Mouse (Mus musculus) liver, embryonic 13.5 days (tissue): ENCODE data around the gene Slc17a8. TPM values are rescaled to one million over a fixed set of nuclear protein-coding genes. Genes with fewer than 3 reads are reported as not detected.
"Not testable (repeated sequence)": the region's sequence is repeated elsewhere in the genome, so short reads cannot be mapped to it uniquely, and the experiment has no call there.

Source experiments
- ATAC-seq: fragments of 200-750 bp; cut with Nextera tagmentation; 2 replicates; pipeline ENCODE4 v1.8.0; 2017; ENCODE audit warnings: low read depth, mild to moderate bottlenecking, moderate number of reproducible peaks, moderate library complexity
- DNase-seq: peaks from one replicate; pipeline ENCODE4 v3.0.0; 2022
- H3K27ac ChIP-seq: fragments of 300-500 bp; sonication (generic); 2 replicates; pipeline ENCODE4 v1.5.1; 2015; ENCODE audit warnings: moderate library complexity, mild to moderate bottlenecking, inconsistent platforms
- H3K27me3 ChIP-seq: fragments of 300-500 bp; sonication (generic); 2 replicates; pipeline ENCODE4 v1.6.1; 2015; ENCODE audit warnings: mild to moderate bottlenecking, inconsistent platforms
- H3K36me3 ChIP-seq: fragments of 300-500 bp; sonication (generic); 2 replicates; pipeline ENCODE4 v1.6.1; 2015; ENCODE audit warnings: mild to moderate bottlenecking, inconsistent platforms
- H3K4me1 ChIP-seq: fragments of 300-500 bp; sonication (generic); replicated peaks from 2 replicates; pipeline ENCODE4 v1.6.1; 2015; ENCODE audit warnings: inconsistent platforms
- H3K4me2 ChIP-seq: fragments of 300-500 bp; sonication (generic); 2 replicates; pipeline ENCODE4 v1.6.1; 2015; ENCODE audit warnings: inconsistent platforms, mild to moderate bottlenecking, moderate library complexity
- H3K4me3 ChIP-seq: fragments of 300-500 bp; sonication (generic); replicated peaks from 2 replicates; pipeline ENCODE4 v1.5.1; 2015; ENCODE audit warnings: mild to moderate bottlenecking, inconsistent platforms
- H3K9ac ChIP-seq: fragments of 300-500 bp; sonication (generic); 2 replicates; pipeline ENCODE4 v1.6.1; 2015; ENCODE audit warnings: mild to moderate bottlenecking, inconsistent platforms
- H3K9me3 ChIP-seq: fragments of 300-500 bp; sonication (generic); replicated peaks from 2 replicates; pipeline ENCODE4 v1.6.1; 2016; ENCODE audit warnings: inconsistent platforms
- WGBS: fragments of 180-500 bp; shearing (Covaris S2); methylation state at CpG from one replicate; pipeline ENCODE4 v1.1.7; 2015; ENCODE audit not compliant: insufficient replicate concordance; 5-methylcytosine and 5-hydroxymethylcytosine counted together
- polyA plus RNA-seq: library from polyadenylated mRNA; unstranded; fragments of >200 nt; fragmentation: Nextera tagmentation; extraction: Ambion mirVana; gene quantifications from 2 replicates; pipeline ENCODE4 v1.2.1, GENCODE M21; 2015

Slc17a8 gene
- polyA plus RNA-seq, 1 experiment from 2014 or later = 0.03 TPM

DNA sequence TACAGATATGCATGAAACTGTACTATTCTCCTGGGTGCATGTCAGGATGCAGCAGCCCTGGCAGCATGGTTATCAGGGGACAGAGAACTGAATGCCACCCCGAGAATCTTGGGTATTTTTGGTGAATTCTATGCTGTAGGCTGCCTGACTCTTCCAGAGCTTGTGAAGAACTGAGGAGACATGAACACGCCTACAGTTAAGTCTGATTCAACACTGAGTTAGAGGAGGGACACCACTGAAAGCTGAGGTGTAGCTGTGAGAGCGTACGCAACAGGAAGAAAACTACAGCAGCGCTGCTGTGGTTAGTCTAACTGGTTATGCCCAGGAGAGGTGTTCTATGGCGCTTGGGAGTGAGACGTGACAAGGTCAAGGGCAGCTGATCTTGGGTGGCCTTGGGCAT is 67.2 kb downstream of the Slc17a8 start:
- not testable (repeated sequence) for H3K36me3 ChIP-seq, H3K4me3 ChIP-seq, H3K4me2 ChIP-seq, ATAC-seq, H3K4me1 ChIP-seq, H3K27me3 ChIP-seq, H3K27ac ChIP-seq, DNase-seq, H3K9me3 ChIP-seq, H3K9ac ChIP-seq
- WGBS = 75% methylated on average over 7 of the region's 7 CpGs

DNA sequence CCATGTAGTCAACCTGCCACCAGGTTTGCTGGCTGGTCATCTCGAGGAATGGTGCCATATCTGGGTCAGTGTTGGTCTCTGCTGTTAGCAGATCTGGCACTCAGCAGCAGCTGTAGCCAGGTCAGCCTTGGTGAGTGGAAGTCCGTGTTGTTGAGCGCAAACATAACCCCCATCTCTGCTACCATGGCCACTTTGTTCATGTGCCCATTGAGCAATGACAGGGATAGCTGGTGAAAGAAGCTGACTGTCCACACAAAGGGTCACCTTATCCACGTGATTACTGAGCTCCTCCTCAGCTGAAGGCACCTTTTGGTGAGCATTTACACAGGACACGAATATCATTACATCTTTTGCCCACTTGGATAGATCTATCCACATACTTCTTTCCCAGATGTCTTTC is 68.0 kb downstream of the Slc17a8 start:
- Histone ChIP-seq H3K4me2 (no peak overlapping the region), H3K4me3 (no peak overlapping the region), H3K36me3 (no peaks in the 10 kb centered on the region), H3K27me3 (no peaks in the 10 kb centered on the region), H3K9ac (no peak overlapping the region), H3K9me3 (no peaks in the 10 kb centered on the region), H3K4me1 (no peaks in the 10 kb centered on the region), H3K27ac (no peak overlapping the region)
- no peak for ATAC-seq
- WGBS = 52% methylated on average over 5 of the region's 5 CpGs
- no peak for DNase-seq

DNA sequence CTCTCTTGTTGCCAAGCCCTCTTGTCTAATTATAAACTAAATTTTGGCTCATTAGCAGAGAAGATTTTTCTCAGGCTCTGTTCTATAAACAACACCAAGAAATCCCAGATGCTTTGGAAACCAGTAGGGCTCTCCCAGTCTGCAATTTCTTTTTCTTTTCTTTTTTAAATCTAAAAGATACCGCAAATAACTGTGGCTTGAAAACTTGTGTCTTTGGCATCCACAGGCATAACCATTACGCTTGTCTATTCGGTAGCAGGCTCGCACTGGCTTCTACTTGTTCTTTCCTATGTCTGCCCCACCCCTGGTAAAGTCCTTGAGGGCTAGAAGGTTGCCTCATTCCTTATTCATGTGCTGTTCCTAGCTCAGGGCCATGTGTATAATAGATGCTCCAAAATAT is 69.4 kb downstream of the Slc17a8 start:
- H3K9ac ChIP-seq = no peak overlapping the region
- WGBS = 76% methylated on average over 4 of the region's 4 CpGs
- H3K27me3 ChIP-seq = no peaks in the 10 kb centered on the region
- DNase-seq (no peak), ATAC-seq (no peak)
- no peak overlapping the region for H3K4me2 ChIP-seq
- no peak overlapping the region for H3K4me3 ChIP-seq
- no peaks in the 10 kb centered on the region for H3K4me1 ChIP-seq
- no peak overlapping the region for H3K27ac ChIP-seq
- H3K9me3 ChIP-seq = no peaks in the 10 kb centered on the region
- no peaks in the 10 kb centered on the region for H3K36me3 ChIP-seq

DNA sequence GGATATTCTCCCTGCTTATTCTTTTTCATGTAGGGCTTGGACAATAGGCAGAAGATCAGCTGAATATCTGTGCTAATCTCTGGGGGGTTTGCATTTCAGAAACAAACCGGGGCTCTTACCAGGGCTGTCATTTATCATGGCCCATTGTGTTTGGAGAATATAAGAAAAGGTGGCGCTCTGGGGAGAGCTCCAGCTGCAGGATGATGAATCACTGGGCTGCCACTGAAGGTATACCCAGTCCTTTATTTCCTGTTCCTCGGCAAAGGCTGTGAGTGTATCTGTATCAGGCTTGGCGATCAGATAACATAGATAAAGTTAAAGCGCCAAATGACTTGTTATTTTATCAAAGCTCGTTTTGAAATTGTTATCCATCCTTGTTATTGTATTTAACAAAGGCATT is 73.0 kb downstream of the Slc17a8 start:
- 32% methylated on average over 6 of the region's 6 CpGs for WGBS
- DNase-seq = no peak
- Histone ChIP-seq H3K27ac (no peak overlapping the region), H3K36me3 (no peaks in the 10 kb centered on the region), H3K9ac (no peak overlapping the region), H3K4me2 (no peak overlapping the region), H3K4me3 (no peak overlapping the region), H3K9me3 (no peaks in the 10 kb centered on the region), H3K4me1 (no peaks in the 10 kb centered on the region), H3K27me3 (no peaks in the 10 kb centered on the region)
- no peak for ATAC-seq

DNA sequence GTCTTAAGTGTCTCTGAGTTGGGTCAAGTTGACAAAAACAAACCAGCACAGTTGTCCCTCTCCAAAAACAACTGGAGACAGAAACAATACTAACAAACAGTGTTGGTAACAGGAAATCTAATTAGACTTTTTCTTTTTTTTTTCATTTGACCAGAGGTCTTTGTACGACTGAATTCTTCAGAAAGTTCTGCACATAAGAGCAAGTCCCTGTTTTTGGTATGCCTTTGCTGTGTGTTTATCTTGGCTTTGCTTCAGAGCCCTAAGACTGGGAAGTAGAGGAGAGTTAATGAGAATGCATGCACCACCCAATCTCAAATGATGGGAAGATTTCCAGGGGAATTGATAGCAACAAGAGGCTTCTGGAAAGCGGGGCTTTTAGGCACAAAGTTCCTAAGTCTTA is 74.1 kb downstream of the Slc17a8 start:
- no peak for DNase-seq
- Histone ChIP-seq H3K9me3 (no peaks in the 10 kb centered on the region), H3K4me3 (no peak overlapping the region), H3K27me3 (no peaks in the 10 kb centered on the region), H3K36me3 (no peaks in the 10 kb centered on the region), H3K4me1 (no peaks in the 10 kb centered on the region), H3K27ac (no peak overlapping the region), H3K9ac (no peak overlapping the region), H3K4me2 (no peak overlapping the region)
- WGBS = 59% methylated on average over 2 of the region's 2 CpGs
- no peak for ATAC-seq

DNA sequence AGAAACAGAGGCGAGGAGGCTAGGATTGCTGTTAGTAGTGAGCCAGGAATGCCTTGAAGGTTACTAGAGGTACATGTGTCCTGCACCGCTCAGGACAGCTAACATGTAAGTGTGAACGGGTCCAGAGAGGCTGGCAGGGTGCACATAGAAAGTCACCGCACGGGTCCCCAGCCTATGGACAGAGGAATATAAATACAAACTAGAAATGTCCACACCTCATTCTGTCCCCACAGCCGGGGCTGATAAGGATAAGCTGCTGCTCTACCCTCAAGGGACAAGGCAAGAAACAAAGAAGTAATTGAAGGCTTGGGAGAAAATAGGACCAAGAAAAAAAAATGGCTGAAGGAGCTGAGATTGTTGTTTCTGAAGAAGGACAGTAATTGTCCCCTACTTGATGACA is 77.2 kb downstream of the Slc17a8 start:
- no peak for DNase-seq
- WGBS = 73% methylated on average over 6 of the region's 6 CpGs
- H3K27ac ChIP-seq = no peak overlapping the region

DNA sequence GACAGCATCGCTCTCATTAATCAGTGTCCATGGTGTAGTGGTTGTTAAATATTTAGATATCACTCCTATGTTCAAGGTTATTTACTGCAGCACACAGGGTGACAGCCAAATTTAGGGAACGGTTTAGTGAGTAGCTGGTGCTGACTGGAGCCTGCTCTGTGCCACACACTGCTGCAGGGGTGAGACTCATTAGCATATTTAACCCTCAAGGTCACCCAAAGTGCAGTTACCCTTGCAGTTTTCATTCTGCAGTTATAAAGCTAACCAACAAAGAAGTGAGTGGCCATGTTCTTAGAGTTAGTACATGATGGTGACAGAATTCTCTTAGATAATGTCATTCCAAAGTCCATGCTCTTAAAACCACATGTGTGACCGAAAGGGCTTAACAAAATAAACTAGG is 78.7 kb downstream of the Slc17a8 start:
- DNase-seq (no peak), ATAC-seq (no peak)
- Histone ChIP-seq H3K4me2 (no peak overlapping the region), H3K9ac (no peak overlapping the region), H3K36me3 (no peaks in the 10 kb centered on the region), H3K27ac (no peak overlapping the region), H3K27me3 (no peaks in the 10 kb centered on the region), H3K4me1 (no peaks in the 10 kb centered on the region), H3K4me3 (no peak overlapping the region), H3K9me3 (no peaks in the 10 kb centered on the region)
- WGBS = 75% methylated on average over 3 of the region's 3 CpGs

More for the DNA sequence above, 77.2 kb downstream of the Slc17a8 start:
- Histone ChIP-seq H3K4me3 (no peak overlapping the region), H3K27me3 (no peaks in the 10 kb centered on the region), H3K4me2 (no peak overlapping the region), H3K9ac (no peak overlapping the region), H3K9me3 (no peaks in the 10 kb centered on the region), H3K4me1 (no peaks in the 10 kb centered on the region), H3K36me3 (no peaks in the 10 kb centered on the region)
- no peak for ATAC-seq

DNA sequence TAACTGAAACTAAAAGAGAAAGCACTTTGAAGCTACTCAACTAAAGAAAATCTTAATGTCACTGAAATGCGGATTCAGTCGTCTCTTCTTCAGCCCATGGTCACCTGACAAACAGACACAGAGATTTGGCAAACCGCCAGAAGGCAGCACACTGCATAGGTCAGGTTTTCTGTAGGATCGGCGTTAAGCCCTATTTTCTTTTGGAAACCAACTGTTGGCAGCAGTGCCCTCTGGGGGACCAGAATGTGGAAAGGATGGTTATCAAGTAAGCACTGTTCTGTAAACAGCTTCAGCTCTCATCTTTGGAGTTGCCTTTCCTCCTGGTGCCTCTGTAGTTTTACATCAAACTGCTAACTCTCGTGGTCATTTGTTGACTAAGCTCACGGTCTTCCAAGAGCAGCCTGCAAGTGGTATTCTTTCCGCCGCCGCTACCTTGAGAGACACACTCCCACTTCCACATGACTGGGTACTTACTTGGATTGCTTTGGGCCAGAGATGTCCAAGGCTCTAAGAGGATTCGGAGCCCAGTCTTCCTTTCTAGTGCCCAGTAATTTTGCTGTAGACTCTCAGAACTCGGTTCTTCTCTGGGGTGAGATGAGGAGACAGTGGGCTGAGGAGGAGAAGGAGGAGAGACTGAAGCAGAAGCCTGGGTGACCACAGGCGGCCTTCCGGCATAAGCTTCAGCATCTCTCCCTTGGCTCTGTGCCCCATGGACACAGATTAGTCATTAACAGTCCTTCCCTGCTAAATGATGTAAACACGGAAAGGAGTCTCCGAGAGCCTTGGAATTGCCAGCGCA is 87.9 kb downstream of the Slc17a8 start, which contains the start of gene Nr1h4:
Gene Nr1h4 (minus strand): TSS at position 657 of the 799 bp plus-strand sequence.
- Histone ChIP-seq H3K36me3 (no peaks in the 10 kb centered on the region), H3K27me3 (no peaks in the 10 kb centered on the region), H3K4me1 (peaks cover 6% of the 10 kb centered on the region), H3K4me3 (peak within 1 kb of the TSS; percentile 14; the same call in 1 of the 2 replicates), H3K27ac (peak within 1 kb of the TSS; percentile 53), H3K9me3 (no peaks in the 10 kb centered on the region), H3K9ac (no peak within 1 kb of the TSS), H3K4me2 (peak within 1 kb of the TSS; percentile 25)
- ATAC-seq = peak; percentile 56
- WGBS = 63% methylated on average over 17 of the region's 17 CpGs
- no peak for DNase-seq

DNA sequence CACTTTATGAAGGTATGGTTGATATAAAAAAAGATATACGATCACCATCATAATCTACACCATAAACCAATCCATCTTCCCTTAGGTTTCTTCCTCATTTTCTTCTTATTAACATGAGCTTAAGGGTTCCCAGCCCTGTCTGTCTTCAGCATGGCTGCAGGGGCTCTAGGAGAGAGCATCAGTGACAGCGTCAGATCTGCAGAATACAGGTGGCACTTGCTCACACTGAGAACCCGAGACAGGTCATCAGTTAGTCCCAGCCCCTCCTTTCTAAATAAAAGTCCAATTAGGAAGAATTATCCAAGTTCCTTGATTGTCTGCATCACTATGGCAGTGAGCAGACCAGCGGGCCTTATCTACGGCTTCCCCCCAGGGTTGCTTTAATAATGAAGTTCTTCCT is 88.6 kb downstream of the Slc17a8 start:
- H3K4me3 ChIP-seq = peak overlapping the region; percentile 14; the same call in 1 of the 2 replicates
- H3K27ac ChIP-seq = peak overlapping the region; percentile 13
- H3K9ac ChIP-seq = no peak overlapping the region
- no peak for ATAC-seq
- peak overlapping the region; percentile 25; the same call in 1 of the 2 replicates for H3K4me2 ChIP-seq
- no peak for DNase-seq
- no peaks in the 10 kb centered on the region for H3K27me3 ChIP-seq
- no peaks in the 10 kb centered on the region for H3K36me3 ChIP-seq
- 70% methylated on average over 5 of the region's 5 CpGs for WGBS
- H3K4me1 ChIP-seq = peaks cover 6% of the 10 kb centered on the region
- H3K9me3 ChIP-seq = no peaks in the 10 kb centered on the region

DNA sequence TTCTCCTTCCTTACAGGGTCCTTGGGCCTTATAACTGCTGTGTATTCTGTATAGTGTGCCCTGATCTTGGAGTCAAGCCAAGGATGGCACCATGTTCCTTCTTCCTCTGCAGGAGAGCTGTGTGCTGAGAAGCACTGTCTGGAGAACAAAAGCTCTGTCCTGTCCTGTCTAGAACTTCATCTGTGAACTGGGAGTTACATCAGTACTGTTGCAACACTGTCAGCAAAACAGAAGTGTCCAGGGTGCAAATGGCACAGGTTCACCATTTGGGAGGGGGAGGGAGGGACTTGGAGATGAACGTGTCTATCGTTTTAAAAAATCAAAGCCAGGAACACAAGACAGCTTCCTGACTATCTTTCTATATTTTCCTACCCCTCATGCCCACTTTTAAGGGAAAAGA is 89.1 kb downstream of the Slc17a8 start:
- ATAC-seq (peak; percentile 48; the same call in 1 of the 2 replicates), DNase-seq (no peak)
- H3K36me3 ChIP-seq = no peaks in the 10 kb centered on the region
- WGBS = 48% methylated on average over 2 of the region's 2 CpGs
- H3K9ac ChIP-seq = no peak overlapping the region
- peak overlapping the region; percentile 13; the same call in 1 of the 2 replicates for H3K27ac ChIP-seq
- peaks cover 6% of the 10 kb centered on the region for H3K4me1 ChIP-seq
- 0 out of 2 replicates have a peak overlapping the region, but pooled peaks have one; percentile 14 for H3K4me3 ChIP-seq
- 0 out of 2 replicates have a peak overlapping the region, but pooled peaks have one; percentile 25 for H3K4me2 ChIP-seq
- no peaks in the 10 kb centered on the region for H3K9me3 ChIP-seq
- H3K27me3 ChIP-seq = no peaks in the 10 kb centered on the region

DNA sequence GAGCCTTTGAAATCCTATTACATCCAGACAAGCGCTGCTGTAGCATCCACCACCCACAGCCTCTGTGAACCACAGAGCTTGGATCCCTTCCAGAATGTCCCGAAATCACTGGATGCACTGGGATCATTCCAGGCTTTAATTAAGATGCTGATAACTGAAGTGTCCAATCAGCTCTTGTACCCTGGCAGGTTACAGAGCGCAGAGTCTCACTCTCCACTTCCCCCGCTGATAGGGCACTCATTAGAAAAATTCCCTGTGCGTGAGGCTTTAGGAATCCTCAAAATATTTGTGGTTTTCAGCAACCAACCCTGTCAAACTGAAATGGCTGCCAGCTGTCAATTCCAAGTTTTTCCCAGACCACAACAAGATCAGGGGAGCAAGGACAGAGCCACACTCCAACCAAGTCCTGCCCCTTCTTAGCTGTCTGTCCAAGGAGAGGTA is 89.8 kb downstream of the Slc17a8 start:
- Histone ChIP-seq H3K4me1 (peaks cover 6% of the 10 kb centered on the region), H3K4me3 (no peak overlapping the region), H3K27me3 (no peaks in the 10 kb centered on the region), H3K9me3 (no peaks in the 10 kb centered on the region), H3K9ac (no peak overlapping the region), H3K36me3 (no peaks in the 10 kb centered on the region), H3K4me2 (no peak overlapping the region), H3K27ac (no peak overlapping the region)
- ATAC-seq = 0 out of 2 replicates have a peak, but pooled peaks have one; percentile 10
- no peak for DNase-seq
- 72% methylated on average over 5 of the region's 5 CpGs for WGBS

DNA sequence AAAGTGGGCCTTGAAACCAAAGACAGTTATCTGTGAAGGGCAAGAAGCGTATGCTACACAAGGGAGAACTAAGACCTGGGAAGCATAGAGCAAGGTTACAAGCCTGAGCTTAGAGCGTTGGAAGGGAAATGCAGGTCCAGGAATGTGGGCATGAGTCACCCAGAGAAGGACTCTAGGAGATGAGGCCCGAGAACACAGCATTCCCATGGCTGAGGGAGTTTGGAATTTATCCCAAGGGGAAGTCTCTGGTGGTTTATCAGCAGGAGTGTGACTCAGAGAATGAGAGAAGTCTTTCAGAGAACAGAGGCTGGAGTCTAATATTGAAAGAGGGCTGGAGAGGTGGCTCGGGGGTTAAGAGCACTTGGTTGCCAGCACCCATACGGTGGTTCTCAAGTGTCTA is 94.0 kb downstream of the Slc17a8 start:
- 51% methylated on average over 5 of the region's 5 CpGs for WGBS
- H3K9ac ChIP-seq = no peak overlapping the region
- no peak overlapping the region for H3K4me3 ChIP-seq
- peaks cover 3% of the 10 kb centered on the region for H3K4me1 ChIP-seq
- no peak overlapping the region for H3K4me2 ChIP-seq
- ATAC-seq = no peak
- no peaks in the 10 kb centered on the region for H3K27me3 ChIP-seq
- DNase-seq = no peak
- H3K27ac ChIP-seq = no peak overlapping the region
- no peaks in the 10 kb centered on the region for H3K9me3 ChIP-seq
- H3K36me3 ChIP-seq = no peaks in the 10 kb centered on the region
